Mouse (Mus musculus) ES-Bruce4 (cell line): ENCODE data around the gene Sfr1.

Experiments
- CTCF ChIP-seq: IDR thresholded peaks from one replicate; pipeline ENCODE4 v1.8.1; 2011; ENCODE audit warnings: low read depth, low read length
- EP300 ChIP-seq: IDR thresholded peaks from 2 replicates; pipeline ENCODE4 v1.6.1; 2011; ENCODE audit warnings: low read depth, low read length; ENCODE audit not compliant: insufficient read depth
- POLR2A ChIP-seq: IDR thresholded peaks from one replicate; pipeline ENCODE4 v1.8.1; 2011; ENCODE audit warnings: low read length; ENCODE audit not compliant: insufficient read depth

GRCm38 (mm10) chr19:47750391-47750790, 18.9 kb downstream of the Sfr1 start:
- TF ChIP-seq CTCF = no peak
- no peak for TF ChIP-seq POLR2A
- TF ChIP-seq EP300 = no peak
